Mouse (Mus musculus): ENCODE measurements at regions not wholly inside any gene's neighbourhood (a gene's known extent, or its start where the extent isn't known, plus 50 kb on each side); places are given as distances from the start of the nearest gene placed in this dataset.

DNA sequence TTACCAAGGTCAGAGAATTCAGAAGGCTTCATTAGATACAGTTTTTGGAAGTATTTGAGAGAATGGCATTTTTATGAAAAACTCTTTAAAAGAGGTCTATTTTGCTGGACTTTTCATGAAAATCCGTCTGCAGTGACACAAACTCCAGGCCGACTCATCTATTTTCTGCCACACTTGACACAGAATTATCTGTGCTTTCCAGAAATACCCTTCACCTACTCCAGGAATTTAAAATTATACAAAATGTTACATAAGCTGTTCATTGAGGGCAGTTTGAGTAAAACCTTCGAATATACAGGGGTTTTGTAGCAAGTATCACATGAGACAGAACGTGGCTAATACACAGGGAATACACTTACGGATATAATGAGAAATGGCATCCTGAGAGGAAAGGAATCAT, 354.1 kb upstream of the Pkdcc start:
- no peak for TF ChIP-seq POLR2A (IDR thresholded peaks at IDR 0.05; ENCODE audit: low read depth, low read length)
- TF ChIP-seq CTCF (conservative IDR thresholded peaks at IDR 0.05; ENCODE audit: insufficient read depth, insufficient read length, low read depth, low read length), result no peak

All from kidney, adult 2 months (tissue).